Mouse (Mus musculus): Measurements from ENCODE around the gene Vmn2r70. TPM values are rescaled to one million over a fixed set of nuclear protein-coding genes. Genes with fewer than 3 reads are reported as not detected.

Gene Vmn2r70
- not detected for polyA plus RNA-seq (2014; fragmentation: Illumina TruSeq; extraction: RNeasy Lipid Tissue Mini Kit (QIAGEN cat#74804); ENCODE audit: low read depth, low replicate concordance)

DNA sequence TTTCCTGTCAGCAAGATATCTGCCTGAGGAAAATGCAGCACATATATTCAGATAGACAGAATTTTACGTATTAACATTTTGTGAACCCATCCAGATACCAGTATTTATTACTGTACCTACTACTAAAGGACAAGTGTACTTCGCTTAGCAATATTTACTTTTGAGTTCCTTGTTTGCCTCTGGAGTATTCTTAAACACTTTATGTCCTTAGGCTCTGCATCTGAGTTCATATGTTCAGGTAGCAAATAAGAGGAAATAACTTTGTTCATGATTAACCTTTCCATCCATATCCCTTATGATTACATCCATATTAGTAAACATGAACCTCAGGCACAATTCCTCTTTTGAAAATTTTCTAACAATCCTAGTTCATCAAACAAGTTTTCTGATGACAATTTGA is at the start of gene Vmn2r70:
TSS of gene Vmn2r70 (minus strand) at position 101 of the 400 bp plus-strand sequence.

DNA sequence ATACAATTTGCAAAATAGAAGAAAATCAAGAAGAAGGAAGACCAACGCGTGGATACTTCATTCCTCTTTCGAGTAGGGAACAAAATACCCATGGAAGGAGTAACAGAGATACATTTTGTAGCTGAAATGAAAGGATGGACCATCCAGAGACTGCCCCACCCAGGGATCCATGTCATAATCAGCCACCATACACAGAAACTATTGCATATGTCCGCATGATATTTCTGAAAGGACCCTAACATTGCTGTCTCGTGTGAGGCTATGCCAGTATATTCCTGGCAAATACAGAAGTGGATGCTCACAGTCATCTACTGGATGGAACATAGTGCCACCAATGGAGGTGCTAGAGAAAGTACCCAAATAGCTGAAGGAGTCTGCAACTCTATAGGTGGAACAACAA is 6.2 kb downstream of the Vmn2r70 start, which contains the start of gene Vmn2r71:
TSS of gene Vmn2r71 (plus strand) at position 301 of the 400 bp plus-strand sequence.

Other genes starting within 250 kb of the Vmn2r70 start
- gene Vmn2r69, start 153.3 kb downstream of the Vmn2r70 start, polyA plus RNA-seq (2014; fragmentation: Illumina TruSeq; extraction: RNeasy Lipid Tissue Mini Kit (QIAGEN cat#74804); ENCODE audit: low read depth, low replicate concordance), result not detected
- not detected for gene Vmn2r71, start 6.1 kb downstream of the Vmn2r70 start, polyA plus RNA-seq (2014; fragmentation: Illumina TruSeq; extraction: RNeasy Lipid Tissue Mini Kit (QIAGEN cat#74804); ENCODE audit: low read depth, low replicate concordance)
- gene Vmn2r72, start 185.9 kb upstream of the Vmn2r70 start, polyA plus RNA-seq (2014; fragmentation: Illumina TruSeq; extraction: RNeasy Lipid Tissue Mini Kit (QIAGEN cat#74804); ENCODE audit: low read depth, low replicate concordance), result not detected